Mouse (Mus musculus) limb, embryonic 12.5 days (tissue): Measurements from ENCODE around the gene St14. TPM values are rescaled to one million over a fixed set of nuclear protein-coding genes. Genes with fewer than 3 reads are reported as not detected.

Source experiments
- ATAC-seq: fragments of 200-750 bp; cut with Nextera tagmentation; 2 replicates; pipeline ENCODE4 v1.8.0; 2017; ENCODE audit warnings: low read depth, moderate TSS enrichment; ENCODE audit not compliant: insufficient number of reproducible peaks, insufficient read depth, low FRiP score, low TSS enrichment
- H3K27ac ChIP-seq: fragments of 300-500 bp; sonication (generic); 2 replicates; pipeline ENCODE4 v1.5.1; 2016; ENCODE audit warnings: mild to moderate bottlenecking, moderate library complexity
- H3K27me3 ChIP-seq: fragments of 300-500 bp; sonication (generic); 2 replicates; pipeline ENCODE4 v1.6.1; 2016; ENCODE audit warnings: mild to moderate bottlenecking, moderate library complexity
- H3K36me3 ChIP-seq: fragments of 300-500 bp; sonication (generic); 2 replicates; pipeline ENCODE4 v1.6.1; 2016; ENCODE audit warnings: mild to moderate bottlenecking, moderate library complexity
- H3K4me1 ChIP-seq: fragments of 300-500 bp; sonication (generic); replicated peaks from 2 replicates; pipeline ENCODE4 v1.6.1; 2016
- H3K4me2 ChIP-seq: fragments of 300-500 bp; sonication (generic); 2 replicates; pipeline ENCODE4 v1.6.1; 2016; ENCODE audit warnings: mild to moderate bottlenecking, moderate library complexity
- H3K4me3 ChIP-seq: fragments of 300-500 bp; sonication (generic); replicated peaks from 2 replicates; pipeline ENCODE4 v1.5.1; 2016; ENCODE audit warnings: mild to moderate bottlenecking
- H3K9ac ChIP-seq: fragments of 300-500 bp; sonication (generic); replicated peaks from 2 replicates; pipeline ENCODE4 v1.6.1; 2016; ENCODE audit warnings: mild to moderate bottlenecking, moderate library complexity
- H3K9me3 ChIP-seq: fragments of 300-500 bp; sonication (generic); 2 replicates; pipeline ENCODE4 v1.6.1; 2016; ENCODE audit warnings: mild to moderate bottlenecking, moderate library complexity
- WGBS: fragments of 180-500 bp; shearing (Covaris S2); methylation state at CpG from one replicate; pipeline ENCODE4 v1.1.7; 2016; 5-methylcytosine and 5-hydroxymethylcytosine counted together
- polyA plus RNA-seq: library from polyadenylated mRNA; unstranded; fragments of >200 nt; fragmentation: Nextera tagmentation; extraction: Ambion mirVana; gene quantifications from 2 replicates; pipeline ENCODE4 v1.2.1, GENCODE M21; 2016

St14 gene
- polyA plus RNA-seq, 1 experiment from 2014 or later, result 7.1 TPM

DNA sequence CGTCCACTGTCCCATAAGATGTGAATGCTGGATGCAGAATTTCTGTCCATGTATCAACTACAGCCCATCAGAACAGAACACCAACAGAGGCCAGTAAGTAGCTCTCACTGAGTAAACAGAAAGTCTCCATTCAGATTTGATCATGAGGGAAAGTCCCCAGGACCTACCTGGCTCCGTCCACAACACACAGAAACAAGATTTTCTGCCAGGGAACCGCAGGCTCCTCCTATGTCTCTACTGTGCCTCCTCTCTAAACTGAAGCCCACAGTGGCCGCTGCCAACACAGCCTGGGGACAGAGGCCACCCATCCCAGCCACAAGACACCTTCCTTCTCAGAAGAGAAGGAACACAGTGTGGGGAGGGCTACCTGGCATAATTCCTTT lies 11.1 kb downstream of the St14 start:
- H3K9me3 ChIP-seq, result no peaks in the 10 kb centered on the region
- H3K27ac ChIP-seq, result 0 out of 2 replicates have a peak overlapping the region, but pooled peaks have one; percentile 13
- WGBS, result 26% methylated on average over 4 of the region's 4 CpGs
- H3K4me1 ChIP-seq, result peaks cover 24% of the 10 kb centered on the region
- no peak overlapping the region for H3K9ac ChIP-seq
- no peaks in the 10 kb centered on the region for H3K27me3 ChIP-seq
- ATAC-seq, result no peak
- no peak overlapping the region for H3K4me3 ChIP-seq
- H3K36me3 ChIP-seq, result no peaks in the 10 kb centered on the region
- H3K4me2 ChIP-seq, result peak overlapping the region; percentile 24; the same call in 1 of the 2 replicates

DNA sequence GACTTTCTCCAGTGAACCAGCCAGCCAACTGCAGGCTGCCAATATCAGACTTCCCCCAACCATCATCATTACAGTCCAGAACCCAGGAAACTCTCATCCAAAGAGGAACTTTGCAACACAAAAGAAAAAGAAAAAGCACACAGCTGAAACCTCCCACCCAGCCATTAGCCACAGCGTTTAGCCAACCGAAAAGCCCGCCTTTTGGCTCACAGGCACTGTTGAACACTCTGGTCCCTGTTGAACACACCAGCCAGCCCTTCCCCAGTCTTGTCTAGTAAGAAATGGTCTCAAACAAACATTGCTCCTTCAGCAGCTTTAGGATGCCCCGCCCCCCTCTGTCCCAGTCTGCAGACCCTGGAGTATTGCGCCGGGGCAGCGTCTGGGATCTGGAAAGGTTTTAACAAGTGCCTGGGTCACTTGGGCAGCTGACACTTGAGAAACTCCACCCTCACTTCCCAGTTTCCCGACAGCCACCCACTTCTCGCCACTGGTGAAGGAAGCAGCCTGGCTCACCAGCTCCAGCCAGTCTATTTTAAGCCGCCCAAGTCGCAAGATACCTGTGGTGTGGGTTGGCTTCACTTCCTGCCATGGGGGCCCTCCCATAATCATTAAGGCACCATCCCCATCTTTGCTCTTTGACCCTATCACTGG lies 11.6 kb downstream of the St14 start:
- H3K4me3 ChIP-seq, result no peak overlapping the region
- H3K9me3 ChIP-seq, result no peaks in the 10 kb centered on the region
- 0 out of 2 replicates have a peak overlapping the region, but pooled peaks have one; percentile 25 for H3K27ac ChIP-seq
- peaks cover 24% of the 10 kb centered on the region for H3K4me1 ChIP-seq
- no peaks in the 10 kb centered on the region for H3K27me3 ChIP-seq
- H3K9ac ChIP-seq, result no peak overlapping the region
- WGBS, result 26% methylated on average over 11 of the region's 11 CpGs
- ATAC-seq, result no peak
- H3K4me2 ChIP-seq, result peak overlapping the region; percentile 24; the same call in 1 of the 2 replicates
- no peaks in the 10 kb centered on the region for H3K36me3 ChIP-seq

DNA sequence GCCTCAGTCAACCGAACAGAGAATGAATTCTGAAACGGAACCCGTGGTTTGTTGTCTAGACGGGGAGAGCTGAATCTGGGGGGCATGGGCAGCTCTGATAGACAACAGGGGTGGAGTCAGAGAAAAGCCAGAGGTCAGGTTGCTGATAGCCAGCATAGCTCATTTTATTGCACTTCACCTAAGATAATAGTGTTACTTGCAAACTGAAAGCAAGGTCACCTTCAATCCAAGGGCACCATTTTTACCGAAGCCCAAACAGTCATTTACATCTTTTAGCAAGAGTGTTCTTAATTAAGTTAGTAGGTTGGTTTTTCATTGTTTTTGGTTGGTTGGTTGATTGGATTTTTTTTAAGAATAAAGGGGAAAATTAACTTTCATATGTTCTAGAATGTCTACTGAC lies 12.2 kb downstream of the St14 start:
- Histone ChIP-seq H3K4me1 (peaks cover 24% of the 10 kb centered on the region), H3K27ac (no peak overlapping the region), H3K36me3 (no peaks in the 10 kb centered on the region), H3K9ac (no peak overlapping the region), H3K9me3 (no peaks in the 10 kb centered on the region), H3K27me3 (no peaks in the 10 kb centered on the region), H3K4me3 (no peak overlapping the region), H3K4me2 (no peak overlapping the region)
- 58% methylated on average over 5 of the region's 5 CpGs for WGBS
- no peak for ATAC-seq

DNA sequence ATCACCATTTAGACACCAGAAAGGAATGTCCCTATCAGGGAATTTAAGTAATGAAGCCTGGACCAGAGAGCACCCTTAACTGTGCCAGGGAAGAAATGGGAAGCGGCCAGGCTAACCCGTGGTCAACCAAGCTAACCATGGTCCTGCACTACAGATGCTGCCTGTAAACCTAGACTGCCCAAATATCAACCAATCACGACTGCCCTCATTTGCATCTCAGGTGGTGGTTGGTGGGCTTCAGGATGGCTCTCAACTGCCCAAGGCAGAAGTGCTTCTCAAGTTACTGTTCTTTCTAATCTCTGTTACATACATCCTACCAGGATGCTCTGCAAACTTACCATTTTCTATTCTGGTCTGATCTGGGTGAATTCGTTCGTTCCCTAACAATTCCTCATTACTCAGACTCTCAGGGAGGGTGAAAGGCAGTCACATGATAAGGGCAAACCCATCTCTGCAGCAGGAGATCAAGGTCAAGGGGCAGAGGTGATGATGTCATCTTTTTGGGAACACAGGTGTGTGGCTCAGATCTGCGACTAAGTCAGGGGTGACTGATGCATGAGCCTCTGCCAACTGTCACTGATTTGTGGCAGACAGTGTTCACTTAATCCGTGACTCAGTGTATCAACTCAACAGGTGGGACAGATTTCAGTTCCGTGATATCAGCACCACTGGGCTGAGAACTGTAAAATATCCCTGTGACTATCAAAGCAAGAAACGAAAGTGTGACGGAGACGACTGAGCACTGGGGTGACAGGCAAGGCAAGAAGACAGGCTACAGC lies 12.9 kb downstream of the St14 start:
- peak; percentile 92 for ATAC-seq
- H3K27me3 ChIP-seq, result no peaks in the 10 kb centered on the region
- WGBS, result 29% methylated on average over 11 of the region's 11 CpGs
- no peak overlapping the region for H3K4me3 ChIP-seq
- no peaks in the 10 kb centered on the region for H3K36me3 ChIP-seq
- peak overlapping the region; percentile 4; the same call in 1 of the 2 replicates for H3K4me2 ChIP-seq
- H3K27ac ChIP-seq, result no peak overlapping the region
- no peaks in the 10 kb centered on the region for H3K9me3 ChIP-seq
- H3K9ac ChIP-seq, result no peak overlapping the region
- peaks cover 24% of the 10 kb centered on the region for H3K4me1 ChIP-seq

DNA sequence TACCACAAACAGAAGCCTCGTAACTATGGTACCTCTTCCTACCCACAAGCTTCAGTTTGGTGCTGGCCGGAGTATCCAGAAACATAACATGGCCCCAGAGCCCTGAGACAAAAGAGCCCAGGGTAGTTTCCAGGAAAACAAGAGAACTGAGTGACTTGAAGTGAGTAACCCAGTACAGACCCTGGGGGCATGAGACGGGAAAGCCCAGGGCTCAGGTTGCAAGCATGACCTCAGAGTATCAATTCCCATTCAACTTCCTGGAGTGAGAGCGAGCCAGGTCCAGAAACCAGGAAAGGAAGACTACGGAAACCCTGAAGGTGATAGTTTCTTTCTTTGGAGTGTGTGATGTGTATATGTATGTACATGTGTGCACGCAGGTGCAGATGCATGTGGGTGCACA lies 14.2 kb downstream of the St14 start:
- no peaks in the 10 kb centered on the region for H3K36me3 ChIP-seq
- WGBS, result 73% methylated on average over 6 of the region's 6 CpGs
- no peaks in the 10 kb centered on the region for H3K27me3 ChIP-seq
- H3K4me2 ChIP-seq, result no peak overlapping the region
- no peak overlapping the region for H3K4me3 ChIP-seq
- H3K9me3 ChIP-seq, result no peaks in the 10 kb centered on the region
- no peak overlapping the region for H3K9ac ChIP-seq
- H3K4me1 ChIP-seq, result peaks cover 24% of the 10 kb centered on the region
- ATAC-seq, result no peak
- no peak overlapping the region for H3K27ac ChIP-seq

DNA sequence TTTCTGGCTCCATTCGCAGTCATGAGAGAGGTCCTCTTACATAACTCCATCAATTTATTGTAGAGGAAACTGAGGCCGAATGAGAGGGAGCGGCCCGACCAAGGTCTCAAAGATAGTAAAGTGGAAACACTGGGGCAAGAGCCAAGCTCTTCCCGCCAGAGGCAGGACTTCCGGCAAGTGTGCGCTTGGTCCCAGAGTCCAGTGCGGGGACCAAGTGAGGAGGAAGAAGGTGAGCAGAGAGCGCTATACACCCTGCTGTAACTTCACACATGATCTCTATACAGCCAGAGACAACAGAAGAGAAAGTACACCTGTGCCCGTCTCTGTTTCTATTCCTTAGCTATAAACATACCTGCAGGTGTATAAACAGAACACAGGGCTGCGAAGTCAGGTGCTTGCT lies 14.6 kb downstream of the St14 start:
- no peak overlapping the region for H3K4me2 ChIP-seq
- no peak overlapping the region for H3K27ac ChIP-seq
- no peaks in the 10 kb centered on the region for H3K27me3 ChIP-seq
- H3K4me1 ChIP-seq, result peaks cover 24% of the 10 kb centered on the region
- H3K9ac ChIP-seq, result no peak overlapping the region
- 92% methylated on average over 11 of the region's 11 CpGs for WGBS
- no peak for ATAC-seq
- H3K4me3 ChIP-seq, result no peak overlapping the region
- no peaks in the 10 kb centered on the region for H3K9me3 ChIP-seq
- H3K36me3 ChIP-seq, result no peaks in the 10 kb centered on the region

DNA sequence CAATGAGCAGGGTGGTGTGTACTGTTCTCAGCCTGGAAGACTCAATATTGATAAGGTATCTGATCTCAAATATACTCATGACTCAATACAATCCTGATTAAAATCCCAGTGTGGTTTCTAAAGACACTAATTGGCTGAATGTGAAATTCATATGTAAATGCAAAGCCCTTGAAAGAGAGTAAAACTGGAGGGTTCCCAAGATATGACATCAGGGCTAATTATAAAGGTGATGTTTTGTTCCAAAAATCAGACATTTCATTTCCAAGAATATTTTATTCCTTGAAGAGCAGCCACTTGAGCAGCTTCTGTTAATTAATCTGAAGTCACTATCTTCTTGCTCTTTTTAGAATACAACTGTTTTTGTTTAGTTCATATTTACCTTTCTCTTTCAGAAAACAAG lies 16.1 kb downstream of the St14 start:
- no peaks in the 10 kb centered on the region for H3K36me3 ChIP-seq
- peaks cover 13% of the 10 kb centered on the region for H3K4me1 ChIP-seq
- no peaks in the 10 kb centered on the region for H3K27me3 ChIP-seq
- H3K9ac ChIP-seq, result no peak overlapping the region
- H3K4me2 ChIP-seq, result no peak overlapping the region
- H3K9me3 ChIP-seq, result no peaks in the 10 kb centered on the region
- no peak overlapping the region for H3K4me3 ChIP-seq
- H3K27ac ChIP-seq, result no peak overlapping the region
- ATAC-seq, result no peak

DNA sequence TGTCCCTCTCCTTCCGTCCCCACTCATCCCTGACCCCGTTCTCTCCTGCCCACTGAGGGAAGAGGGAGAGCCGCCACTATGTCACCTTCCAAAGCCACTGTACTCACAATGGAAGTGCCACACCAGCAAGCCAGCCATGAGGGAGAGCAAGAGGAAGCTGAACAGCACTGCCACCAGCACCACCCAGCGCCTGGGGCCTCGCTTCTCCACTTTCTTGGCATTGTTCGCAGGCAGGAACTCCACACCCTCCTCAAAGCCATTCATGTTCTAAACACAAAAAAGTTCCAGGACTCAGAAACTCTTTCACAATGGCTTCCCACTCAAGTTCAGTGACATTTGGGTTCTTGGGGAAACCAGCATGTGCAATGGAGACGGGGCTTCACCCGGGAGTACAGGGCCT lies 23.2 kb downstream of the St14 start:
- H3K27ac ChIP-seq, result no peak overlapping the region
- 90% methylated on average over 8 of the region's 8 CpGs for WGBS
- ATAC-seq, result no peak

DNA sequence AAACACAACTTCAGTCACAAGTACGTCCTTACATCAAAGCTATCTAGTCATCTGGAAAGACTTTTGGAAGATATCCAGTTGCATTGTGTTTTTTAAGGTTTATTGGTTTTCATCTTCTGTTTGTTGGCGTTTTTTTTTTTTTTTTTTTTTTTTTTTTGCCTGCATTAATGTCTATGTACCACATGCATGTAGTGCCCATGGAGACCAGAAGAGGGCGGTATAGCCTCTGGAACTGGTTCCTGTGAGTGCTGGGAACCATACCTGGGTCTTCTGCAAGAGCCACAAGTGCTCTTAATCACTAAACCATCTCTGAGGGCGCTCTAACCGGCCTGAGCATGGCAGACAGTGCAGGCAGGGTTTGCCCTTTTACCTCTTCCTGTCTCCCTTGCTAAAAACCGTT lies 33.5 kb downstream of the St14 start:
- no peaks in the 10 kb centered on the region for H3K36me3 ChIP-seq
- H3K27me3 ChIP-seq, result no peaks in the 10 kb centered on the region
- 74% methylated on average over 6 of the region's 6 CpGs for WGBS
- H3K9ac ChIP-seq, result no peak overlapping the region
- H3K27ac ChIP-seq, result no peak overlapping the region
- ATAC-seq, result no peak
- no peak overlapping the region for H3K4me3 ChIP-seq
- H3K4me2 ChIP-seq, result no peak overlapping the region
- H3K9me3 ChIP-seq, result no peaks in the 10 kb centered on the region
- no peaks in the 10 kb centered on the region for H3K4me1 ChIP-seq

More for the DNA sequence above, 23.2 kb downstream of the St14 start:
- Histone ChIP-seq H3K27me3 (0 out of 2 replicates have a peak, but pooled peaks cover 6% of the 10 kb centered on the region), H3K9me3 (no peaks in the 10 kb centered on the region), H3K4me1 (no peaks in the 10 kb centered on the region), H3K4me3 (no peak overlapping the region), H3K36me3 (no peaks in the 10 kb centered on the region), H3K9ac (no peak overlapping the region), H3K4me2 (no peak overlapping the region)

DNA sequence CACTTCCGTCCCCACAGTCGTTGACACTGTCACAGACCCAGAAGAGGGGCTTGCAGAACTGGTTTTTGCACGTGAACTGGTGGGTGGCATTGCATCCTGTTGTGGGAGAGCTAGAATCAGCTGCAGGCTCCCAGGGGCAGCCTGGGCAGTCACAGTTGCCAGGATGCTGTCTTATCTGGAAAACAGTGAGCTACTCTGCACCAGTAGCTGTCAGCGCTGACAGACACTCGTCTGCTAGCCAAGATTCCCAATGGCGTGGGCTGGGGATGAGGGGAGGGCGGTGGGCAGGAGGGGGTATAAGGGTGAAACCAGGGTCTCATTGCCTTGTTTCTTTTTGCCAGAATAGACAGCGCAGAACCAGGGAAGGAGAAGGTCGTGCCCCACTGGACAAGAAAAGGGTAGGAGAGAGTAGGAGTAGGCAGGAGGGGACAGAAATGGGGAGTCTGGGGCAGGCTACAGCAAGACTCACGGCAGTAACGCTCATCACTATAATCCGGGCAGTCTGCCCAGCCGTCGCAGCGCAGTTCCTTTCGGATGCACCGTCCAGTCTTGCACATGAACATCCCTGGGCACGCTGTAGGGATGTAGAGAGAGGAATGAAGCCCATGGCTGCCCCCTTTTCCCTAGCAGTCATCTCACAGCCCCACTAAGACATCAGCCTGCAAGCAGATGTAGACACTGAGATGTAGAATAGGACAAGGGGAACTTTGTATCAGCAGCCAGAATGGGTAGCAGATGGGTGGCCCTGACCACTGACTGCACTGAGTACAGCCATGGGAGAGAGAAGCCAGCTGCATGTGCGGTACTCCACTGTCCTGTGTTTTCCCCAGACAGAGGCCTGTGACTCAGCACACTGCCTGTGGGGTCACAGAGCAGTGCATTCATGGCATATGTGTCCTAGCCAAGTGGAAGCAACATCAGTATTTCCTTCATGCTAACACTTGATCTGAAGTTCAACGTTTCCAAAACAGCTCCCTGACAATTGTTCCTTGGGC lies 34.3 kb downstream of the St14 start:
- 90% methylated on average over 20 of the region's 20 CpGs for WGBS
- Histone ChIP-seq H3K9ac (no peak overlapping the region), H3K36me3 (no peaks in the 10 kb centered on the region)

DNA sequence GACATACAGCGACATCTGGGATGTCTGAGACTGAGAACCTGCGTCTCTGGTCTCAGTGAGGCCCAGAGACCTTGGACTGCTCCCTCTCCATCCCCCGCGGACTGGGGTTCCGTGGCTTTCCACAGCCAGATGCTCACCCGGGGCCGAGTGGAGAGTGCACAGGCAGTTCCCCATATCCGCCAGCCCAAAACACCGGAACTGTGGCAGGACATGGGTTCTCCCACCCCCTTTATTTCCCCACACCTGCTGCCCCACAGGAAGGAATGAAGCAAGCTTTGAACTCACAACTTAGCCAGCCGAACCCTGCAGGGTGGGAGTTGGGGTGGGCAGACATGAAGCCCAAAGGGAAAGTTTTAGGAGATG lies 38.8 kb downstream of the St14 start:
- Histone ChIP-seq H3K4me3 (no peak overlapping the region), H3K9me3 (no peaks in the 10 kb centered on the region), H3K4me1 (peaks cover 5% of the 10 kb centered on the region; the same call in 1 of the 2 replicates), H3K4me2 (no peak overlapping the region), H3K36me3 (no peaks in the 10 kb centered on the region), H3K27ac (no peak overlapping the region), H3K9ac (no peak overlapping the region), H3K27me3 (0 out of 2 replicates have a peak, but pooled peaks cover 4% of the 10 kb centered on the region)
- 90% methylated on average over 10 of the region's 10 CpGs for WGBS
- ATAC-seq, result no peak

More for the DNA sequence above, 34.3 kb downstream of the St14 start:
- no peak for ATAC-seq
- Histone ChIP-seq H3K9me3 (no peaks in the 10 kb centered on the region), H3K27ac (no peak overlapping the region), H3K4me1 (no peaks in the 10 kb centered on the region), H3K4me3 (no peak overlapping the region), H3K4me2 (no peak overlapping the region), H3K27me3 (no peaks in the 10 kb centered on the region)
